ENCODE assay signal across 33 mouse cellular contexts in genomic region chr1:82575681-82576080, GRCm38 (mm10). TPM values are rescaled to one million over a fixed set of nuclear protein-coding genes. Genes with fewer than 3 reads are reported as not detected.
"Had no signal": no experiment of that assay in that cellular context is flagged by ENCODE, and none has a peak within 500 bp of the region (broad histone marks: within the 10 kb centered on the region; RNA-seq: fewer than 3 reads in every experiment).

No protein-coding gene starts in this region.

- H3K4me3 ChIP-seq: heart, embryonic 15.5 days; hindbrain, embryonic 10.5 days; hindbrain, embryonic 12.5 days; hindbrain, embryonic 13.5 days; hindbrain, embryonic 15.5 days; intestine, embryonic 15.5 days; kidney, embryonic 15.5 days; layer of hippocampus, adult 2 months; left cerebral cortex, adult 2 months had no signal

- H3K9me3 ChIP-seq: heart, embryonic 15.5 days; hindbrain, embryonic 10.5 days; hindbrain, embryonic 12.5 days; hindbrain, embryonic 13.5 days; hindbrain, embryonic 15.5 days; intestine, embryonic 15.5 days; kidney, embryonic 15.5 days had no signal

- DNase-seq: heart, postnatal 10 days; heart, postnatal 14 days; heart, postnatal 36 days; heart, postnatal 4 days; kidney, adult 11 months; kidney, adult 18-20 months; kidney, adult 2 months; kidney, adult 8-10 months; kidney, adult 9 months; kidney, postnatal 10 days; kidney, postnatal 14 days; kidney, postnatal 25 days; kidney, postnatal 36 days; kidney, postnatal 4 days; layer of hippocampus, adult 9-11 months; layer of hippocampus, postnatal 36 days had no signal

- H3K27ac ChIP-seq: heart, embryonic 15.5 days; hindbrain, embryonic 10.5 days; hindbrain, embryonic 12.5 days; hindbrain, embryonic 13.5 days; hindbrain, embryonic 14.5 days; hindbrain, embryonic 15.5 days; hindbrain, postnatal 0 days; intestine, embryonic 15.5 days; kidney, embryonic 15.5 days; kidney, postnatal 0 days; layer of hippocampus, adult 2 months; left cerebral cortex, adult 2 months had no signal

- ATAC-seq: hindbrain, embryonic 16.5 days; hindbrain, postnatal 0 days; inflammation-experienced regulatory T-cells, adult 6 months; intestine, embryonic 15.5 days; intestine, embryonic 16.5 days; intestine, postnatal 0 days had no signal

- H3K4me1 ChIP-seq: hindbrain, embryonic 10.5 days; hindbrain, embryonic 12.5 days; hindbrain, embryonic 13.5 days; hindbrain, embryonic 15.5 days; intestine, embryonic 15.5 days had no signal

- H3K27me3 ChIP-seq: heart, embryonic 15.5 days; hindbrain, embryonic 12.5 days; hindbrain, embryonic 13.5 days; hindbrain, embryonic 15.5 days; intestine, embryonic 15.5 days; kidney, embryonic 15.5 days had no signal

- H3K36me3 ChIP-seq: heart, embryonic 15.5 days; hindbrain, embryonic 10.5 days; hindbrain, embryonic 12.5 days; hindbrain, embryonic 13.5 days; hindbrain, embryonic 15.5 days; intestine, embryonic 15.5 days; kidney, embryonic 15.5 days had no signal

- H3K9ac ChIP-seq: heart, embryonic 15.5 days; hindbrain, embryonic 12.5 days; hindbrain, embryonic 13.5 days; hindbrain, embryonic 14.5 days; hindbrain, embryonic 15.5 days; intestine, embryonic 15.5 days; kidney, embryonic 15.5 days had no signal

- H3K4me2 ChIP-seq: heart, embryonic 15.5 days; hindbrain, embryonic 12.5 days; hindbrain, embryonic 13.5 days; hindbrain, embryonic 14.5 days; hindbrain, embryonic 15.5 days; intestine, embryonic 15.5 days; kidney, embryonic 15.5 days had no signal

RNA-seq across cellular contexts. Expression of gene Col4a4, which starts 11.0 kb away (rescaled TPM):
- total RNA-seq: hematopoietic stem cell, adult 5-6 weeks had no signal

RNA-seq across cellular contexts. Expression of gene Col4a3, which starts 11.0 kb away (rescaled TPM):
- total RNA-seq: hematopoietic stem cell, adult 5-6 weeks had no signal
